Mouse (Mus musculus) NIH3T3 (cell line): ENCODE results near the gene Zdhhc14.

Experiments
- DNase-seq: peaks from one replicate; pipeline ENCODE4 v3.0.0-alpha.2; 2012; ENCODE audit warnings: low read depth

Gene Zdhhc14

GRCm38 (mm10) chr17:5491801-5492745 lies at the start of gene Zdhhc14:
Gene Zdhhc14, plus strand, starts transcription at chr17:5492557.
- DNase-seq, result peak; percentile 77

DNA sequence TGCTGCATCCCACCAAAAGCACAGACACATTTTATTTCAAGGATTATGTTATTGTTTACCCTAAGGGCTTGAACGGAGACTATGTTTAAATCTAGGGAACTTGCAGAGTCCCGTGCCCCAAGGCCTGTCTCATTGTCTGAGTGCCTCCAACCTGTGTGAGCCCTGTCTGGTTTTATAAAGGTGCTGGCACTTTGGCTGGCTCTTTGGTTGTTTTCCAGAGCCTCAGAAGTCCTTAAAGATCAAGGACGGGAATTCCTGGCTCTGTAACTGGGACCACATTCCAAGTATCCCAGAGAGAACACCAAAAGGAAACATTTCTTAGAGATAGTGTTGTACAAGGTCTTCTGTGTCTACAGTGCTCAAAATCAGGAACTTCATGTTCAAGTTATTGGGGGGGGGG lies 49.1 kb upstream of the Zdhhc14 start:
- no peak for DNase-seq

GRCm38 (mm10) chr17:5443751-5444150 lies 48.6 kb upstream of the Zdhhc14 start:
- no peak for DNase-seq

DNA sequence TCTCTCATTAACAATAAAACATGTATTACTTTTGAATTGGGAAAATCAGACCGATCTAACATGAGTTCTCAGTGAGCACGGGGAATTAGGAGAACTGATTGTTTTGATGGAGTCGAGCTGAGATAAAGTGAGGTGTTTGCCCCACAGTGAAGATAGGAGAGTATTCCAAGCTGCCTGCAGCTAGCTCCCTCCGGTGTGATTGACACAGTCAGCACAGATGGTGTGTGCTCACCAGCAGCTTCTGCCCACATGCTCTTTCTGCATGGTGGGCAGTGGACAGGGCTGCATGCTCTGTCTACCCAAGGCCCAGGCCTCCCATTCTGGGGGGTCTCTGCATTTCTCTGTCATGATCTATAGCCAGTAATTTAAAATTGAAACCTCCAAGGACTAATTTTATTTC lies 38.7 kb upstream of the Zdhhc14 start:
- DNase-seq, result no peak

DNA sequence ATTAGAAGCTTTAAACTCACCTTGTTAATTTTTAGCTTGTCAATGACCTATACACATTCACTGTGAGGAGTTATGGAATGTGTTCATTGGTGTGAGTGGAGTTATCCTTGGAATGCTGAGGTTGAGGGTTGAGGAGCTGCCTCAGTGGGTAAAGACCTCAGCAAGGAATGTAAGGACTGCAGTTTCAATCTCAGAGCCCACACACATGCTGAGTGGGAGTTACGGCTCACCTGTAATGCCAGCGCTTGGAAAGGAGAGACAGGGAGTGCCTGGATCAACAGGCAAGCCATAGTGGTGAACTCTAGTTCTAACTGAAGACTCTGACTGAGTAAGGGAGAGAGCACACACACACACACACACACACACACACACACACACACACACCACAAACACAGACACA lies 28.4 kb upstream of the Zdhhc14 start:
- DNase-seq, result no peak

DNA sequence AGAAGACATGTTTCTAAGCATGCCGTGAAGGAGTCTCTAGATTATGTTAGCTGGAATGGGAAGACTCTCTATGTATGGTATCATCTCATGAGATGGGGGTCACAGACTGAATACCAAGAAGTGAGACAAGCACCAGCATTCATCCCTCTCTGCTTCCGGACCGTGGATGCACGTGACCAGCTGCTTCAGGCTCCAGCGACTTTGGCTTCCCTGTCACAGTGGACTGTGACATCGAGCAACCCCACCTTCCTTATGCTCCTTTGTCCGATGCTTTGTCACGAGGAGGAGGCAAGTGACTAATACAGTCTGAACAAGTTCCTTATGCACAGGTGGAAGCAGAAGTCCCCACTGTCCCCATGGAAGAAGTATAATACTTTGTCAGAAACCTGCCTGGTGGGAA lies 25.6 kb upstream of the Zdhhc14 start:
- DNase-seq, result no peak

- DNase-seq, result no peak
Observed at GRCm38 (mm10) chr17:5467177-5467576, 25.2 kb upstream of the Zdhhc14 start.

DNA sequence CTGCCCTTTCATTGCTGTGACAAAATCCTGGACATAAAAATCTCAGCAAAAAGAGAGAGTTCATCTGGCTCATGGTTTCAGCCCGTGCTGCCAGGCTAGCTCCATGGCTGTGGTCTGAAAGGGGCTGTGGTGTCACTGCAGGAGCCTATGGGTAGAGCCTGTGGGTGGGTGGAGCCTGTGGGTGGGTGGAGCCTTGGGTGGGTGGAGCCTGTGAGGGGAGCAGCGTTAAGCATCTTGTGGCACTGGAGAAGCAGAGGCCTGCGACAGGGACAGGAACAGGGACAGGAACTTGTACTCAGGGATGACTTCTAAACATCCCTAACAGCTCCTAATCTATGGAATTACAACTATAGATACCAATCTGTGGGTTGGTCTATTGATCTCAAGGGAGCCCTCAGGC lies 20.1 kb upstream of the Zdhhc14 start:
- DNase-seq, result no peak

GRCm38 (mm10) chr17:5475960-5476725 lies 16.2 kb upstream of the Zdhhc14 start:
- peak; percentile 45 for DNase-seq

GRCm38 (mm10) chr17:5483456-5483855 lies 8.9 kb upstream of the Zdhhc14 start:
- no peak for DNase-seq

DNA sequence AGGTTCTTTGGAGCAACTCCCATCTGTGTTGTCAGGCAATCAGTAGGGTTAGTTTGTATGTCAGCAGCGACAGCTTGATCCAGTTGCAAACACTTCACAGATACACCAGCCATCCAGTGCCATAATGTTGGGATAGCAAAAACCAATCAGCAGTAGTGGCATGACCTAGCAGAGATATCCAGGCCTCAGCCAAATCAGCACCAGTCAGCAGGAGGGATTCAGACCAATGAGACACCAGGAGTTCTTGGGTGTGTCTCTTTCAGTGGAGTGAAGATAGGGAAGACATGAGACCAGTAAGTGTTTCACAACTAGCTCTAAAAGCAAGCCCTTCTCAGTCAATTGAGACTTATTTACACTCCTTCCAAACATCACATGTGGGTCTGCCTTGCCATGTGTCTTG lies 7.7 kb upstream of the Zdhhc14 start:
- no peak for DNase-seq

DNA sequence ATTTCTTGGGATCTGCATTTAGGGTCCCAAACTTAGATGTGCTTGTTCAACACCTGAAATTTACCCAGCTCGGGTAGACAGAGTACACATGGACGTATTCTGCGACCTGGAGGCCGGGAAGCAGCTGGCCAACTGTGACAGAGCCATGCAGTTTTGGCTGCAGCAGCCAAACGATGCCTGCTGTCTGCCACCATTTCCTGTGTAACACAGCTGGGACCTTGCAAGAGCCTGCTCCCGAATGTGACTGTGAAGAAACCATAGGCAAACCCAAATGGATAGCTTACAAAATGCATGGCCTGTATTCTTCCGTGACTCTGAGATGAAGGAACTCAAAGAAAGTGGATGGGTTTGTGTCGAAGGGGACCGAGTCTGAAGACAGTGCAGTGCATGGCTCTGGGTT lies 4.2 kb upstream of the Zdhhc14 start:
- no peak for DNase-seq

DNA sequence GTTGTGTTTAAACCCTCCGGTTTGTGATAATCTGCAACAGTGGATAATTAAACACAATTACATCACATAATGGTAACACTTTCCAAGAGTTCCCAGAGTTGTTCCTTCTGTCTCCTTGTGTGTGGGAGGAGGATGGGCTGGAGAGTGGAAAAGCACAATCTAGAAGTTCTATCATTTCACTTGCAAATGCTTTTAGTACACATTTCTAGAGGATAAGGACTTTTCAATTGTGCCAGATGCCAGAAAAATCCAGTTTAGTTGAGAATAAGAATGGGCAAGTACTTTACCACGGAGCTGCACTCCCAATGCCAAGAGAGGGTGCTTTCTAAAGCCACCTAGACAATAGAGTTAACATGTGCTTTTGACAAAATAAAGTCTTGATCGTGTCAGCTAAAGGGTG lies 2.0 kb upstream of the Zdhhc14 start:
- DNase-seq, result no peak

DNA sequence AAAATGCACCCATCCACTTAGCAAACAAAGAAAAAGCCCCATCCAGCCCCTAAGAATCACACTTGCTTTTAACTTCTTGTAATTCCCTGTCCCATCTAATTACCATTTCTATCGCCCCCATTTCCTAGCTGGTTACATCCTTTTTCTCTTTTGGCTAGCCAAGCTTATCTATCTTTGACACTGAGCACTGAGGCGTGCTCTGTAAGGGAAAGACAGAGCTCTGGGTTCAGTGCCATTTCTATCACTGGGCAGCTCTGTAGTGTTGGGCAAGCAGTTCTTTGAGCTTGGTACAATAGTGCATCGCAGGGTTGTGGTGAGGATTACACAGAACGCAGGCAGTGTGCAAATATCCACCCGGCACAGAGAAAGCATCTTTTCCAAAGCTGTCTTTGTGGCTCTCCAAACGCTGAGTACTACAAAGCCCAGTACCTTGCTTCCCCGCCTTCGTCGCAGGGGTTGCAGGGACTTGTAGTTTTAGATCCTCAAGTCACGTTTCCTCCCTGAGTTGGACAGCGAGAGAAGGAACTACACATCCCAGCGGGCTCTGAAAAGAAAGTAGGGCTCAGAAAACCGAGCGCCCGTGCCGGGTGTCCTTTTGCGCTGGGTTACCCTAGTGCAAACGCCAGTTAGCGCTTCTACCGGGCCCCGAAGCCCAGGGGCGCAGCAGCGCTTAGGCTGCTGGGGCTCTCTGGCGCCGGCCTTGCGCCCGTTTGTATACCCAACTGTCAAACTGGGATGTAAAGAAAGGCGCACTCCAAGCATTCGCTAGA lies 1.1 kb upstream of the Zdhhc14 start:
- DNase-seq, result peak; percentile 94

- DNase-seq, result peak; percentile 8
Observed at GRCm38 (mm10) chr17:5492746-5493160, 396 bp downstream of the Zdhhc14 start.

DNA sequence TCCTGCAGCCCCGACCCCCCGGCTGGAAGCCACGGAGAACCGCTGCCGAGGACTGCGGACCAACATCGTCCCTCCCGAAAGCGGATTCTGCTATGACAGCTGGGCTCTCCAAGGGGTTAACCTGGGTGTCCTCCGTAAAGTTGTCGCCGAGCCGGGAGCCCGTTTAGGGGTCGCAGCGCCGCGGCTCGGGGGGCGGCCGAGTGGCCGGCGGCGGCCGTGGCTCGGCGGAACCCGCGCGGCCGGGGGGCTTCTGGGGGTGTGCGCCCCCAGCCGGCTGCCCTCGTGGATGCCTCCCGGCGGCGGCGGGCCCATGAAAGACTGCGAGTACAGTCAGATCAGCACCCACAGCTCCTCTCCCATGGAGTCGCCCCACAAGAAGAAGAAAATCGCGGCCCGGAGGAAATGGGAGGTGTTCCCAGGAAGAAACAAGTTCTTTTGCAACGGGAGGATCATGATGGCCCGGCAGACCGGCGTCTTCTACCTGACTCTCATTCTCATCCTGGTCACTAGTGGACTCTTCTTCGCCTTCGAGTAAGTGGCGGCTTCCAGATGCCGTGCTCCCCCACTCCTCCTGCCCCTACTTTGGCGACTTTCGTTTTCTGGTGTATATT lies 909 bp downstream of the Zdhhc14 start:
- no peak for DNase-seq

DNA sequence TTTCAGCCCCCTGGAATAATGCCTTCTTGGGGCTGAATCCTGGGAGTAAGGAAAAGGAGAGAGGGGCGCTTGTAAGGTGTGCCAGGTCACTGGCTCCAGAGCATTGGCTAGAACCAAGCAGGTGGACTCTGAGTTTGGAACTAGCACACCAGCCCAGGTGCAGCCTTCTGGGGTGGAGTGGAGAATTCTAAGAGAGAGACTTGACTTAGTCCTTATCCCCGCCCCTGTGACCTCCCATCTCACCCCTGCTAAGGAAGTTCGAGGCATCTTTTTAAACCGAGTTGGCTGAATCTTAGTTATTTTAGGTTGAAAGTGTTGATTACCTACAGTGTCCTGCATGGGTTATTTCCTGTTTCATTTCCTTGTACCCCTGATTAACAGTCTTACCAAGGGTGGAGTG lies 1.5 kb downstream of the Zdhhc14 start:
- no peak for DNase-seq

DNA sequence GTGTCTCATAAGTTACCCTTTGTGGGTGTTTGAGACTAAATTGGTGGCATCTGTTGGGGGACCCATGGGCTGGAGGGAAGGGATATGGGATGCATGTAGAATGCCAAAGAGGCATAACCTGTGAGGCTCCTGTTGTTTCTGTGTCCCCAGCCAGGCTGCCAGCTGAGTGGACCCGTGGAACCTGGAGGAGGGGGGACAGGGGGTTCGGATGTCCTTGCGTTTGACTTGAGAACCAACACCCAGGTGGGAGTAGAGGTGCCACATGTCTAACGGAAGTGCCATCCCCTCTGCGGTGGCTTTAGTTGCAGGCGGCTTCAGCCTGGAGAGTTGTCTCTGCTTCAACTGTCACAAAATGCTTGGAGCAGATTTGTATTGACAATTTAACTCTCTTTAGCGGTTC lies 2.5 kb downstream of the Zdhhc14 start:
- DNase-seq, result no peak

DNA sequence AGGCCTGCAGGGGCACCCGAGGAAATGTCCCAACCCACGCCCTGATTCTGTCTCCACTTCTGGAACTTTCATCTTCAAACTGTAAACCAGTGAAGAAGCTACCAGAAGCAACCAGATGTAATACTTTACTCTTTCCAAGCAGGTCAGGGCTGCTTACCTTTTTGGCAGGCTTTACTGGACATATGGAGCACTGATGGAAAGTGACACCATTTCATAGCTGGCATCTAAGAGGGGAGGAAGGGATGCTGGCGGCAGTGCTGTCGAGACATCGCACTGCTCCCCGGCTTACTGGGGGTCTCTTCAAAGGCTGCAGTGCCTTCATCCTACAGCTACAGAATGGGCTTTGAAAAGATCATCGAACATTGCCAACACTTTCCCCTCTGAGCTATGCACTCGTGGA lies 5.3 kb downstream of the Zdhhc14 start:
- DNase-seq, result no peak

- DNase-seq, result no peak
Observed at GRCm38 (mm10) chr17:5498996-5499395, 6.6 kb downstream of the Zdhhc14 start.

DNA sequence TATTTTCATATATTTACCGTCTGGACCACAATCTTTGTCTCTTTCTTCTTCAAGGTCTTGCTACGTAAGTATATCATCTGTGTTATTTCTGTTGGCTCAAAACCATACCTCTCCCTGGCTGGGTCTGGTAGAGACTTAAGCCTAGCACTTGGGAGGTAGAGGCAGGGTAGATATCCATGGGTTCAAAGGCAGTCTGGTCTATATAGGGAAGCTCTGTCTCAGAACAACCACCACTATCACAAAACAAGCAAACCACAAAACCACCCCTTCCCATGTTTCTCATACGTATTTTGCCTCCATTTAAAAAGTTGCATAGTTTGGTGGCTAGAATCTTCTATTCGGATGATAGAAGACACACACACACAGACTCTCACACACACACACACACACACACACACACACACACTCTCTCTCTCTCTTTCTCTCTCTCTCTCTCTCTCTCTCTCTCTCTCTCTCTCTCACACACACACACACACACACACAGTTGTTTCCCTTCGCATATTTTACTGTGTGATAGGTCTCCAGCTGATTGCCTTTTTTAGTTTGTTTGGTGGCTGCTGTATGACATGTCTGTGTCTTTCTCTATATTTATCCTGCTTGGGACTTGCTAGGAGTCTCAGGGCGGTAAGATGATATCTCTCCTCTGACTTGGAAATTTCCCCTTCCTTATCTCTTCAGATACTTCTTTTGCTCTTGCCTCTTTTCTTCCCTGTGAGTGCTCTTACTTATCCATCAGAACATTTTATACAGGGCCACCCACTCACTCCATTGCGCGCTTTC lies 11.8 kb downstream of the Zdhhc14 start:
- DNase-seq, result no peak
